Mouse (Mus musculus) embryonic facial prominence, embryonic 11.5 days (tissue): ENCODE measurements around the gene Psmb10. TPM values are rescaled to one million over a fixed set of nuclear protein-coding genes. Genes with fewer than 3 reads are reported as not detected.

ENCODE experiments used
- ATAC-seq: fragments of 200-750 bp; cut with Nextera tagmentation; replicated peaks from 2 replicates; pipeline ENCODE4 v1.8.0; 2017; ENCODE audit warnings: low read depth; ENCODE audit not compliant: insufficient number of reproducible peaks, low FRiP score, low TSS enrichment
- DNase-seq: peaks from one replicate; pipeline ENCODE4 v3.0.0-alpha.2; 2015; ENCODE audit warnings: low spot score
- H3K27ac ChIP-seq: fragments of 300-500 bp; sonication (generic); replicated peaks from 2 replicates; pipeline ENCODE4 v1.5.1; 2014; ENCODE audit warnings: mild to moderate bottlenecking, low read depth, low read length, control low read depth
- H3K27me3 ChIP-seq: fragments of 300-500 bp; sonication (generic); 2 replicates; pipeline ENCODE4 v1.6.1; 2014; ENCODE audit warnings: mild to moderate bottlenecking, low read length, moderate library complexity, mixed read lengths; ENCODE audit not compliant: control insufficient read depth, insufficient read depth
- H3K36me3 ChIP-seq: fragments of 300-500 bp; sonication (generic); replicated peaks from 2 replicates; pipeline ENCODE4 v1.6.1; 2014; ENCODE audit warnings: low read depth, mild to moderate bottlenecking, low read length, moderate library complexity, mixed read lengths; ENCODE audit not compliant: control insufficient read depth, insufficient read depth
- H3K4me1 ChIP-seq: fragments of 300-500 bp; sonication (generic); 2 replicates; pipeline ENCODE4 v1.6.1; 2014; ENCODE audit warnings: low read length, mixed read lengths; ENCODE audit not compliant: control insufficient read depth, insufficient read depth
- H3K4me2 ChIP-seq: fragments of 300-500 bp; sonication (generic); 2 replicates; pipeline ENCODE4 v1.6.1; 2014; ENCODE audit warnings: low read depth, mild to moderate bottlenecking, control low read depth, low read length, moderate library complexity
- H3K4me3 ChIP-seq: fragments of 300-500 bp; sonication (generic); 2 replicates; pipeline ENCODE4 v1.5.1; 2014; ENCODE audit warnings: low read depth, low read length, control low read depth
- H3K9ac ChIP-seq: fragments of 300-500 bp; sonication (generic); replicated peaks from 2 replicates; pipeline ENCODE4 v1.6.1; 2014; ENCODE audit warnings: mild to moderate bottlenecking, control low read depth, low read length
- H3K9me3 ChIP-seq: fragments of 300-500 bp; sonication (generic); replicated peaks from 2 replicates; pipeline ENCODE4 v1.6.1; 2016; ENCODE audit warnings: mild to moderate bottlenecking, low read length, inconsistent platforms, mixed read lengths; ENCODE audit not compliant: control insufficient read depth
- WGBS: fragments of 180-500 bp; shearing (Covaris S2); extraction: QIAGEN DNeasy Blood & Tissue Kit; methylation state at CpG from one replicate; pipeline ENCODE4 v1.1.7; 2014; 5-methylcytosine and 5-hydroxymethylcytosine counted together
- polyA plus RNA-seq: library from polyadenylated mRNA; unstranded; fragments of >200 nt; fragmentation: Nextera tagmentation; extraction: Ambion mirVana; gene quantifications from 2 replicates; pipeline ENCODE4 v1.2.1, GENCODE M21; 2014

Psmb10 gene
- polyA plus RNA-seq, 1 experiment from 2014 or later: 23.1 TPM

GRCm38 (mm10) chr8:105965905-105966341 lies 27.7 kb upstream of the Psmb10 start, which contains the start of gene Slc12a4:
Gene Slc12a4, minus strand, starts transcription at chr8:105966097.
- Histone ChIP-seq H3K27ac (peak within 1 kb of the TSS; percentile 65; the same call in 1 of the 2 replicates), H3K27me3 (no peaks in the 10 kb centered on the region)

GRCm38 (mm10) chr8:105965266-105965904 lies 27.1 kb upstream of the Psmb10 start:
- Histone ChIP-seq H3K9ac (peak overlapping the region; percentile 77), H3K4me3 (peak overlapping the region; percentile 74), H3K27me3 (no peaks in the 10 kb centered on the region), H3K9me3 (no peaks in the 10 kb centered on the region), H3K4me1 (peaks cover 8% of the 10 kb centered on the region; the same call in 1 of the 2 replicates), H3K36me3 (no peaks in the 10 kb centered on the region), H3K4me2 (peak overlapping the region; percentile 76), H3K27ac (peak overlapping the region; percentile 65; the same call in 1 of the 2 replicates)
- DNase-seq (peak; percentile 52), ATAC-seq (peak; percentile 47)
- 2% methylated on average over 32 of the region's 40 CpGs for WGBS

More at GRCm38 (mm10) chr8:105965905-105966341, 27.7 kb upstream of the Psmb10 start, which contains the start of gene Slc12a4:
- peak within 1 kb of the TSS; percentile 74 for H3K4me3 ChIP-seq
- DNase-seq (peak; percentile 93), ATAC-seq (peak; percentile 76)
- no peaks in the 10 kb centered on the region for H3K36me3 ChIP-seq
- peaks cover 8% of the 10 kb centered on the region; the same call in 1 of the 2 replicates for H3K4me1 ChIP-seq
- peak within 1 kb of the TSS; percentile 76 for H3K4me2 ChIP-seq
- H3K9me3 ChIP-seq: no peaks in the 10 kb centered on the region
- WGBS: under 1% methylated on average over 47 of the region's 47 CpGs
- peak within 1 kb of the TSS; percentile 77 for H3K9ac ChIP-seq

- WGBS: 60% methylated on average over 12 of the region's 12 CpGs
- Histone ChIP-seq H3K4me2 (peak overlapping the region; percentile 76), H3K27ac (no peak overlapping the region), H3K4me3 (peak overlapping the region; percentile 74), H3K27me3 (no peaks in the 10 kb centered on the region), H3K9ac (peak overlapping the region; percentile 77), H3K4me1 (peaks cover 8% of the 10 kb centered on the region; the same call in 1 of the 2 replicates), H3K9me3 (no peaks in the 10 kb centered on the region), H3K36me3 (no peaks in the 10 kb centered on the region; the same call in 1 of the 2 replicates)
- no peak for DNase-seq
- ATAC-seq: no peak
Observed at GRCm38 (mm10) chr8:105964506-105965265, 26.4 kb upstream of the Psmb10 start.

GRCm38 (mm10) chr8:105961536-105961935 lies 23.3 kb upstream of the Psmb10 start:
- WGBS: 90% methylated on average over 10 of the region's 10 CpGs
- H3K9me3 ChIP-seq: no peaks in the 10 kb centered on the region
- no peak overlapping the region for H3K27ac ChIP-seq
- ATAC-seq (no peak), DNase-seq (no peak)
- H3K4me3 ChIP-seq: no peak overlapping the region
- peaks cover 8% of the 10 kb centered on the region; the same call in 1 of the 2 replicates for H3K4me1 ChIP-seq
- no peak overlapping the region for H3K4me2 ChIP-seq
- H3K36me3 ChIP-seq: no peaks in the 10 kb centered on the region; the same call in 1 of the 2 replicates
- H3K27me3 ChIP-seq: no peaks in the 10 kb centered on the region
- no peak overlapping the region for H3K9ac ChIP-seq

GRCm38 (mm10) chr8:105961101-105961500 lies 22.9 kb upstream of the Psmb10 start:
- no peaks in the 10 kb centered on the region for H3K27me3 ChIP-seq
- H3K4me2 ChIP-seq: no peak overlapping the region
- ATAC-seq (no peak), DNase-seq (no peak)
- no peak overlapping the region for H3K4me3 ChIP-seq
- H3K27ac ChIP-seq: no peak overlapping the region
- peaks cover 8% of the 10 kb centered on the region; the same call in 1 of the 2 replicates for H3K4me1 ChIP-seq
- no peaks in the 10 kb centered on the region; the same call in 1 of the 2 replicates for H3K36me3 ChIP-seq
- 78% methylated on average over 14 of the region's 14 CpGs for WGBS
- H3K9me3 ChIP-seq: no peaks in the 10 kb centered on the region
- H3K9ac ChIP-seq: no peak overlapping the region

- Histone ChIP-seq H3K4me3 (no peak overlapping the region), H3K4me1 (peaks cover under 1% of the 10 kb centered on the region; the same call in 1 of the 2 replicates), H3K9me3 (no peaks in the 10 kb centered on the region), H3K27me3 (no peaks in the 10 kb centered on the region), H3K36me3 (no peaks in the 10 kb centered on the region; the same call in 1 of the 2 replicates), H3K27ac (no peak overlapping the region), H3K9ac (no peak overlapping the region), H3K4me2 (no peak overlapping the region)
- no peak for DNase-seq
- WGBS: 88% methylated on average over 7 of the region's 7 CpGs
- no peak for ATAC-seq
Observed at GRCm38 (mm10) chr8:105959350-105959749, 21.1 kb upstream of the Psmb10 start.

- WGBS: 51% methylated on average over 3 of the region's 4 CpGs
- no peak overlapping the region for H3K4me3 ChIP-seq
- no peak for ATAC-seq
- H3K27ac ChIP-seq: no peak overlapping the region
- H3K4me1 ChIP-seq: no peaks in the 10 kb centered on the region
- no peak overlapping the region for H3K4me2 ChIP-seq
- no peaks in the 10 kb centered on the region for H3K27me3 ChIP-seq
- no peaks in the 10 kb centered on the region for H3K9me3 ChIP-seq
- H3K9ac ChIP-seq: no peak overlapping the region
- no peak for DNase-seq
- no peaks in the 10 kb centered on the region; the same call in 1 of the 2 replicates for H3K36me3 ChIP-seq
Observed at GRCm38 (mm10) chr8:105957813-105958212, 19.6 kb upstream of the Psmb10 start.
